Mouse (Mus musculus): ENCODE data around the gene Agrn.

DNA sequence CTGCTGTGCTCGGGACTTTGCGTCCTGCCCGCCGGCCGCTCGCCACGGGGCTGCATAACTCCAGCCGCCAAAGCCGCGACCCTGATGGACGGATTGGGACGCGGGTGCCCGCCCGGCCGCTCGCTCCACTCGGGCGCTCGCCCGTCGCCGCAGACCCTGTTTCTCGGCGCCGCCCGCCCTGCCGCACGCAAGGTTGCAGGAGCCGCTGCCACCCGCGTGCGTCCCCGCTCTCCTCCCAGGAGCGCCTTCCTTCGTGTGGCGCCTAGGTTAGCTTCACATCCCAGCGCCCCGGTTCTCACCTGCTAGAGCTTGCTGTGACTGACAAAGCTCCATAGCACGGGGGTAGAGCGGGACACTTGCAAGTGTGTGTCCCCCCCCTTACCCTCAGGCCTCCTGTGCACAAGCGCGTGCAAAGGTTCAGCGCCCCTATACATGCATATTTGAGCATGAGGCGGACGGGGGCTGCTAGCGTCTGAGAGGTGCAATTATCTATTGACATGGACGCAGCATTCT is 37.5 kb upstream of the Agrn start, which contains the start of gene Plekhn1:
- TF ChIP-seq CTCF (IDR thresholded peaks at IDR 0.05; ENCODE audit: low read depth) (no peak), EP300 (IDR thresholded peaks at IDR 0.05; ENCODE audit: low read depth) (no peak)
